Mouse (Mus musculus) embryonic facial prominence, embryonic 15.5 days (tissue): ENCODE measurements around the gene Ryr1. TPM values are rescaled to one million over a fixed set of nuclear protein-coding genes. Genes with fewer than 3 reads are reported as not detected.

Source experiments
- ATAC-seq: fragments of 200-750 bp; cut with Nextera tagmentation; 2 replicates; pipeline ENCODE4 v1.8.0; 2017; ENCODE audit warnings: low read depth, moderate TSS enrichment; ENCODE audit not compliant: insufficient number of reproducible peaks, low FRiP score, low TSS enrichment
- H3K27ac ChIP-seq: fragments of 300-500 bp; sonication (generic); replicated peaks from 2 replicates; pipeline ENCODE4 v1.5.1; 2015; ENCODE audit warnings: mild to moderate bottlenecking, inconsistent platforms
- H3K27me3 ChIP-seq: fragments of 300-500 bp; sonication (generic); 2 replicates; pipeline ENCODE4 v1.6.1; 2015; ENCODE audit warnings: inconsistent platforms
- H3K36me3 ChIP-seq: fragments of 300-500 bp; sonication (generic); 2 replicates; pipeline ENCODE4 v1.6.1; 2015; ENCODE audit warnings: mild to moderate bottlenecking, inconsistent platforms
- H3K4me1 ChIP-seq: fragments of 300-500 bp; sonication (generic); 2 replicates; pipeline ENCODE4 v1.6.1; 2015; ENCODE audit warnings: inconsistent platforms
- H3K4me2 ChIP-seq: fragments of 300-500 bp; sonication (generic); replicated peaks from 2 replicates; pipeline ENCODE4 v1.6.1; 2015; ENCODE audit warnings: mild to moderate bottlenecking, inconsistent platforms
- H3K4me3 ChIP-seq: fragments of 300-500 bp; sonication (generic); replicated peaks from 2 replicates; pipeline ENCODE4 v1.5.1; 2015; ENCODE audit warnings: mild to moderate bottlenecking, inconsistent platforms
- H3K9ac ChIP-seq: fragments of 300-500 bp; sonication (generic); 2 replicates; pipeline ENCODE4 v1.6.1; 2015; ENCODE audit warnings: inconsistent platforms
- H3K9me3 ChIP-seq: fragments of 300-500 bp; sonication (generic); replicated peaks from 2 replicates; pipeline ENCODE4 v1.6.1; 2016; ENCODE audit warnings: inconsistent platforms
- WGBS: fragments of 180-500 bp; shearing (Covaris S2); methylation state at CpG from one replicate; pipeline ENCODE4 v1.1.7; 2015; 5-methylcytosine and 5-hydroxymethylcytosine counted together
- polyA plus RNA-seq: library from polyadenylated mRNA; unstranded; fragments of >200 nt; fragmentation: Nextera tagmentation; extraction: Ambion mirVana; gene quantifications from 2 replicates; pipeline ENCODE4 v1.2.1, GENCODE M21; 2015

The Ryr1 gene
- polyA plus RNA-seq, 1 experiment from 2014 or later: 8.0 TPM

- Histone ChIP-seq H3K27me3 (no peaks in the 10 kb centered on the region), H3K4me1 (peaks cover 14% of the 10 kb centered on the region), H3K4me3 (no peak overlapping the region), H3K36me3 (no peaks in the 10 kb centered on the region), H3K4me2 (no peak overlapping the region), H3K9me3 (no peaks in the 10 kb centered on the region), H3K9ac (no peak overlapping the region), H3K27ac (no peak overlapping the region)
- 81% methylated on average over 6 of the region's 6 CpGs for WGBS
- no peak for ATAC-seq
These were observed 96.2 kb downstream of the Ryr1 start for GRCm38 (mm10) chr7:29028761-29029160.

- 72% methylated on average over 4 of the region's 4 CpGs for WGBS
- ATAC-seq: no peak
These were observed 98.2 kb downstream of the Ryr1 start for GRCm38 (mm10) chr7:29026811-29027210.

GRCm38 (mm10) chr7:29026195-29026594, 98.8 kb downstream of the Ryr1 start:
- Histone ChIP-seq H3K27me3 (no peaks in the 10 kb centered on the region), H3K9ac (no peak overlapping the region), H3K4me3 (no peak overlapping the region), H3K9me3 (no peaks in the 10 kb centered on the region), H3K4me1 (peaks cover 14% of the 10 kb centered on the region), H3K36me3 (no peaks in the 10 kb centered on the region), H3K27ac (no peak overlapping the region), H3K4me2 (no peak overlapping the region)
- WGBS: 68% methylated on average over 5 of the region's 5 CpGs
- ATAC-seq: no peak

More at GRCm38 (mm10) chr7:29026811-29027210, 98.2 kb downstream of the Ryr1 start:
- no peak overlapping the region for H3K4me3 ChIP-seq
- H3K27ac ChIP-seq: no peak overlapping the region
- H3K9ac ChIP-seq: no peak overlapping the region
- H3K4me2 ChIP-seq: no peak overlapping the region
- H3K36me3 ChIP-seq: no peaks in the 10 kb centered on the region
- peaks cover 14% of the 10 kb centered on the region for H3K4me1 ChIP-seq
- no peaks in the 10 kb centered on the region for H3K9me3 ChIP-seq
- no peaks in the 10 kb centered on the region for H3K27me3 ChIP-seq

- no peak overlapping the region for H3K27ac ChIP-seq
- WGBS: 35% methylated on average over 7 of the region's 7 CpGs
These were observed 99.4 kb downstream of the Ryr1 start for GRCm38 (mm10) chr7:29025566-29025965.

GRCm38 (mm10) chr7:29023514-29023913, 101.5 kb downstream of the Ryr1 start:
- H3K36me3 ChIP-seq: no peaks in the 10 kb centered on the region
- no peaks in the 10 kb centered on the region for H3K9me3 ChIP-seq
- no peak for ATAC-seq
- H3K27ac ChIP-seq: no peak overlapping the region
- peaks cover 22% of the 10 kb centered on the region for H3K27me3 ChIP-seq
- no peak overlapping the region for H3K9ac ChIP-seq
- 83% methylated on average over 8 of the region's 8 CpGs for WGBS
- H3K4me3 ChIP-seq: no peak overlapping the region
- no peak overlapping the region for H3K4me2 ChIP-seq
- H3K4me1 ChIP-seq: peaks cover 23% of the 10 kb centered on the region

More at GRCm38 (mm10) chr7:29025566-29025965, 99.4 kb downstream of the Ryr1 start:
- peaks cover 14% of the 10 kb centered on the region for H3K4me1 ChIP-seq
- no peaks in the 10 kb centered on the region for H3K9me3 ChIP-seq
- H3K36me3 ChIP-seq: no peaks in the 10 kb centered on the region
- no peak overlapping the region for H3K9ac ChIP-seq
- no peak overlapping the region for H3K4me3 ChIP-seq
- no peak for ATAC-seq
- peaks cover 1% of the 10 kb centered on the region for H3K27me3 ChIP-seq
- no peak overlapping the region for H3K4me2 ChIP-seq

GRCm38 (mm10) chr7:29022479-29022878, 102.5 kb downstream of the Ryr1 start:
- Histone ChIP-seq H3K4me2 (no peak overlapping the region), H3K4me3 (no peak overlapping the region), H3K36me3 (no peaks in the 10 kb centered on the region), H3K4me1 (peaks cover 23% of the 10 kb centered on the region), H3K27ac (no peak overlapping the region), H3K9ac (no peak overlapping the region), H3K9me3 (no peaks in the 10 kb centered on the region), H3K27me3 (peaks cover 30% of the 10 kb centered on the region)
- ATAC-seq: no peak
- WGBS: 90% methylated on average over 8 of the region's 8 CpGs

- 4% methylated on average over 88 of the region's 88 CpGs for WGBS
- H3K4me3 ChIP-seq: peak overlapping the region; percentile 42
- peak overlapping the region; percentile 12; the same call in 1 of the 2 replicates for H3K9ac ChIP-seq
- H3K36me3 ChIP-seq: no peaks in the 10 kb centered on the region
- H3K4me1 ChIP-seq: peaks cover 9% of the 10 kb centered on the region
- H3K27ac ChIP-seq: no peak overlapping the region
- no peaks in the 10 kb centered on the region; the same call in 1 of the 2 replicates for H3K9me3 ChIP-seq
- H3K4me2 ChIP-seq: peak overlapping the region; percentile 82
- ATAC-seq: no peak
- H3K27me3 ChIP-seq: peaks cover 30% of the 10 kb centered on the region
These were observed 105.3 kb downstream of the Ryr1 start for GRCm38 (mm10) chr7:29019447-29020220.

- peaks cover 30% of the 10 kb centered on the region for H3K27me3 ChIP-seq
- no peaks in the 10 kb centered on the region; the same call in 1 of the 2 replicates for H3K9me3 ChIP-seq
- ATAC-seq: no peak
- H3K4me2 ChIP-seq: no peak overlapping the region
- H3K4me1 ChIP-seq: peaks cover 9% of the 10 kb centered on the region
- WGBS: 84% methylated on average over 7 of the region's 7 CpGs
- H3K4me3 ChIP-seq: no peak overlapping the region
- H3K36me3 ChIP-seq: no peaks in the 10 kb centered on the region
- no peak overlapping the region for H3K27ac ChIP-seq
- H3K9ac ChIP-seq: no peak overlapping the region
These were observed 107.8 kb downstream of the Ryr1 start for GRCm38 (mm10) chr7:29017222-29017621.

- Histone ChIP-seq H3K4me3 (no peak overlapping the region), H3K9me3 (no peaks in the 10 kb centered on the region; the same call in 1 of the 2 replicates), H3K4me1 (peaks cover 9% of the 10 kb centered on the region), H3K9ac (no peak overlapping the region), H3K27ac (no peak overlapping the region), H3K27me3 (peaks cover 30% of the 10 kb centered on the region), H3K4me2 (no peak overlapping the region), H3K36me3 (no peaks in the 10 kb centered on the region)
- WGBS: 84% methylated on average over 7 of the region's 7 CpGs
- ATAC-seq: no peak
These were observed 108.5 kb downstream of the Ryr1 start for GRCm38 (mm10) chr7:29016440-29016839.

- H3K9me3 ChIP-seq: no peaks in the 10 kb centered on the region; the same call in 1 of the 2 replicates
- H3K4me1 ChIP-seq: peaks cover 8% of the 10 kb centered on the region
- H3K9ac ChIP-seq: no peak overlapping the region
- H3K4me2 ChIP-seq: no peak overlapping the region
- H3K36me3 ChIP-seq: no peaks in the 10 kb centered on the region
- no peak for ATAC-seq
- H3K27ac ChIP-seq: no peak overlapping the region
- 91% methylated on average over 1 of the region's 1 CpGs for WGBS
- H3K27me3 ChIP-seq: peaks cover 23% of the 10 kb centered on the region
- no peak overlapping the region for H3K4me3 ChIP-seq
These were observed 110.0 kb downstream of the Ryr1 start for GRCm38 (mm10) chr7:29014984-29015383.

GRCm38 (mm10) chr7:29008714-29009113, 116.3 kb downstream of the Ryr1 start:
- WGBS: 79% methylated on average over 9 of the region's 9 CpGs

GRCm38 (mm10) chr7:29008171-29008570, 116.8 kb downstream of the Ryr1 start:
- H3K36me3 ChIP-seq: no peaks in the 10 kb centered on the region
- WGBS: 95% methylated on average over 10 of the region's 10 CpGs
- no peak overlapping the region for H3K4me2 ChIP-seq
- H3K9ac ChIP-seq: no peak overlapping the region
- no peak for ATAC-seq
- H3K27me3 ChIP-seq: no peaks in the 10 kb centered on the region
- no peaks in the 10 kb centered on the region for H3K4me1 ChIP-seq
- H3K9me3 ChIP-seq: no peaks in the 10 kb centered on the region
- H3K4me3 ChIP-seq: no peak overlapping the region
- no peak overlapping the region for H3K27ac ChIP-seq

More at GRCm38 (mm10) chr7:29008714-29009113, 116.3 kb downstream of the Ryr1 start:
- Histone ChIP-seq H3K4me3 (no peak overlapping the region), H3K9ac (no peak overlapping the region), H3K9me3 (no peaks in the 10 kb centered on the region), H3K4me2 (no peak overlapping the region), H3K36me3 (no peaks in the 10 kb centered on the region), H3K4me1 (no peaks in the 10 kb centered on the region), H3K27me3 (no peaks in the 10 kb centered on the region), H3K27ac (no peak overlapping the region)
- no peak for ATAC-seq
